Mouse (Mus musculus): ENCODE results near the gene Hyal3.
A peak's percentile ranks its signal among the peaks of the same experiment; 100 is the strongest.
"Not testable (repeated sequence)": the region's sequence is repeated elsewhere in the genome, so short reads cannot be mapped to it uniquely, and the experiment has no call there.

Hyal3 gene

DNA sequence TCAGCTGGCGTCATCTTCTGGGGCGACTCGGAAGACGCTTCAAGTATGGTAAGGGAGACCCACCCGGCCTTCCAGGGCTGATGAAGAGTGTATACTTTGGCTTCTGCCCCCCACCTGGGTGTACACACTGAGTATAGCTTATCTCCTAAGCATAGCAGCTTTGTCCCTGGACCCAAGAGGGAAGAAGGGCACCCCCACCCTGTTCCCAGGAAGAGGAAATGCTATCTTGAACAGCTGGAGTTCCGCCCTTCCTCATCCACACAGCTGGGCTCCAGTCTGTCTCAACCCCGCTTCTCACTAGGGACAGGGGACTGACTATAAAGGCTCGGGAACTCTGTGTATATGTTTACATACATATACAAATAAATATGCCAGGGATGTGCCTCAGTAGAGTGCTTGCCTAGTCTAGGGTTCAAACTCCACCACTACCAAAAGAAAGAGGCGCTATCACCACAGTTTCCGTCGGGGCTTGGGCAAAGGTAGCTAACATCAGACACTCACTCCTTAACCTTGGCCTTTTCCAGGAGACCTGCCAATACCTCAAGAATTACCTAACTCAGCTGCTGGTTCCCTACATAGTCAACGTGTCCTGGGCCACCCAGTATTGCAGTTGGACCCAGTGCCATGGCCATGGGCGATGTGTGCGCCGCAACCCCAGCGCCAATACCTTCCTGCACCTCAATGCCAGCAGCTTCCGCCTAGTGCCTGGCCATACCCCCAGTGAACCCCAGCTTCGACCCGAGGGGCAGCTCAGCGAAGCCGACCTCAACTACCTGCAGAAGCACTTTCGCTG lies 8.9 kb upstream of the Hyal3 start:
- no peak for DNase-seq (ENCODE audit: low read depth, low spot score)

DNA sequence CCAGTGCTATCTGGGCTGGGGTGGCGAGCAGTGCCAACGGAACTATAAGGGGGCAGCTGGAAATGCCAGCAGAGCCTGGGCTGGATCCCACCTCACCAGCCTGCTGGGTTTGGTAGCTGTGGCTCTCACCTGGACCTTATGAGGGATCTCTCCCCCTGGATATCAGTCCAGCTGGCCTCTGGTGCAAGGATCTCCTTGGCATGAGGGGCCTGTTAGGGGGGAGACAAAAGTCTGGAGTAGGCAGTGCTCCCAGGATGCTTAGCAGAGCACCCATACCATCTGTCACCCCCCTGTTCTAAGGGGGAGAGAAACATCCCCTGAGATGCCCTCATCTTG lies 8.3 kb upstream of the Hyal3 start:
- DNase-seq (ENCODE audit: low read depth, low spot score) = no peak

DNA sequence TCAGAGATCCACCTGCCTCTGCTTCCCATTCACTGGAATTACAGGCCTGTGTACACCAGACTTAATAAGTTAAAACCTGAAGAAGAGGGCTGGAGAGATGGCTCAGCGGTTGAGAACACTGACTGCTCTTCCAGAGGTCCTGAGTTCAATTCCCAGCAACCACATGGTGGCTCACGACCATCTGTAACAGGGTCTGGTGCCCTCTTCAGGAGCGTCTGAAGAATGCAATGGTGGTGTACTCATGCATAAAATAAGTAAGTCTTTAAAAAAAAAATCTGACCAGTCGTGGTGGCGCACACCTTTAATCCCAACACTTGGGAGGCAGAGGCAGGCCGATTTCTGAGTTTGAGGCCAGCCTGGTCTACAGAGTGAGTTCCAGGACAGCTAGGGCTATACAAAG lies 6.8 kb upstream of the Hyal3 start:
- not testable (repeated sequence) for DNase-seq (ENCODE audit: low read depth, low spot score)

DNA sequence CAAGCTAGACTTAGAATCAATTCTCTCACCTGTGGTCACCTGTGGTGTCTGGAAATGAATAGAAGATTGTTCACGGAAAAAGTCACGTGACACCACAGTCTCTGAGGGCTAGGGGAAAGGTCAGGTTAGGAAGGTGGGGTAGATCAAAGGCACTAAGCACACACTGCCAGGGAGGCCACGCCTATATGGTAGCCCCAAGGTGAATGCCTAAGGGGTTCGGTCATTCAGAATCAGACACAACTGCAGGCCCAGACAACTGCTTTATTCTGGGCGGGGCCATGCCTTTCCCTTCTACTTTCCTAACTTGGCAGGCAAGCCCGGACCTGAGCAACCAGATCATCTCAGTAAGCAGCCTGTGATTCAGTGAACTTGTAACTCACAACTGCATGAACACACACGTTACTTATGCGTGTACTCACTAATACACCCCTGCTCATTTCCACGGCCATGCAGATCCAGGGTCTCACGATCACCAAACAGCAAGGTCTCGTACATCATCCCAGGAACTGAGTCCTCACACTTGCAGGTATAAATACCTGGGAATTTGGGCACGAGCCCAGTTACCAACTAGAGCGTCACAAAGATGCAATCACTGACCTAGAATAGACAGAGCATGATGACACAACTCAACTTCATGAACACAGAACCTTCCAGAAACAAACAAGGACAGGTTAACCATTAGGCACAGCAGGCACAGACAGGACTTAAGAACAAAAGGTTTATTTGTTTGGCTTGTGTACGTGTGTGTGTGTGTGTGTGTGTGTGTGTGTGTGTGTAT lies 4.8 kb upstream of the Hyal3 start:
- no peak for DNase-seq (ENCODE audit: low read depth, low spot score)

DNA sequence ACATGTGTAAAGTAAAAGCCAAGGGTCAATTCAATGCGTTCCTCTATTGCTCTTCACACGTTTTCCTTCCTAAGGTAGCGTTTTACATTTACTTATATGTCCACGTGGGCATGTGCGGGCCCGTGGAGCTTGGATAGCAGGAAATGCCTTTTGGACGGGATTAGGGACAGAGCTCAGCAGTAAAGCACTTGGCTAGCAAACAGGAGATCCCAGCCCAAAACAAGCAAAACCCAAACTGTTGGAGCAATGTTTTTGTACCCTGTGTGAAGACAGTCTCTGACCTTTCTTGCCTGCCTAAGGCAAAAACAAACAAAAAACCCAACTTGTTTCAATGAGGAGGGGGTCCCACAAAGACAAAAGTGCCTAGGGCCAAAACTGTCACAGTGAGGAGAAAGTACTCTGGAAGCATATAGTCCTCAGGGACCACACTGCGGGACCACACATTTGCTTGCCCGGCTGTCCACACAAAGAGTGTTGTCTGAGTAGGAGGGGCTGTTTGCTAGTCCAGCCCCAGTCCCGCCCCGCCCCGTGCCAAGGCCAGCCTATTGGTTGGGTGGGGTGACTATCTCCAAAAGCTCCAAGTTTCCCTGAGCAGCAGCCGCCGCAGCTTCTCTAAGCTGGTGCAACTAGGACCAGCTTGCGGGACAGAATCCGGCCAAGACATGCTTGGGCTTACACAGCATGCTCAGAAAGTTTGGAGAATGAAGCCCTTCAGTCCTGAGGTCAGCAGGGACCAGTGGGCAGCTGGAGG lies 4.1 kb upstream of the Hyal3 start, which contains the start of gene Hyal1:
Gene Hyal1, plus strand, starts transcription at position 571 of the 751 bp plus-strand sequence.
- DNase-seq (ENCODE audit: low read depth, low spot score) = no peak

DNA sequence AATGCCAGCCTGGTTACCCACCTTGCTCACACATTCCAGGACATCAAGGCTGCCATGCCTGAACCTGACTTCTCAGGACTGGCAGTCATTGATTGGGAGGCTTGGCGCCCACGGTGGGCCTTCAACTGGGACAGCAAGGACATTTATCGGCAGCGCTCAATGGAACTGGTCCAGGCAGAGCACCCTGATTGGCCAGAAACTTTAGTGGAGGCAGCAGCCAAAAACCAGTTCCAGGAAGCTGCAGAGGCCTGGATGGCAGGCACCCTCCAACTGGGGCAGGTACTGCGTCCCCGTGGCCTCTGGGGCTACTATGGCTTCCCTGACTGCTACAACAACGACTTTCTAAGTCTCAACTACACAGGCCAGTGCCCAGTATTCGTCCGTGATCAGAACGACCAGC lies 2.7 kb upstream of the Hyal3 start:
- DNase-seq (ENCODE audit: low read depth, low spot score) = no peak

DNA sequence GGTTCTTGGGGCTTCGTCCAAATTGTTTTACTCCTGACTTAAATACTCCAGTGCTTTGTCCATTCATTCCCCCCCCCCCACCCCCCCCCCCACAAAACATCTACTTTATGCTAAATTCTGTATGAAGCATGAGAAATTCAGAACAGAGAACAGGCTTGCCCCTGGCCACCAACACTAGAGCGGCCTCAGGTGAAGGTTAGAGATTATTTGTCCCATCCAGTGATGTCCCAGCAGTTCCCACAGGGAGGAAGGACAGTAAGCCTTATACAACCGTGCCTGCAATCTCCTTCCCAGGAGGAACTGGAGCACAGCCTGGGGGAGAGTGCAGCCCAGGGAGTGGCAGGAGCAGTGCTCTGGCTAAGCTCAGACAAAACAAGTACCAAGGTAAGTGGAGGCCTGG lies 2.0 kb upstream of the Hyal3 start, which contains the start of gene Naa80:
Gene Naa80, plus strand, starts transcription at position 301 of the 400 bp plus-strand sequence.
- DNase-seq (ENCODE audit: low read depth, low spot score) = no peak

DNA sequence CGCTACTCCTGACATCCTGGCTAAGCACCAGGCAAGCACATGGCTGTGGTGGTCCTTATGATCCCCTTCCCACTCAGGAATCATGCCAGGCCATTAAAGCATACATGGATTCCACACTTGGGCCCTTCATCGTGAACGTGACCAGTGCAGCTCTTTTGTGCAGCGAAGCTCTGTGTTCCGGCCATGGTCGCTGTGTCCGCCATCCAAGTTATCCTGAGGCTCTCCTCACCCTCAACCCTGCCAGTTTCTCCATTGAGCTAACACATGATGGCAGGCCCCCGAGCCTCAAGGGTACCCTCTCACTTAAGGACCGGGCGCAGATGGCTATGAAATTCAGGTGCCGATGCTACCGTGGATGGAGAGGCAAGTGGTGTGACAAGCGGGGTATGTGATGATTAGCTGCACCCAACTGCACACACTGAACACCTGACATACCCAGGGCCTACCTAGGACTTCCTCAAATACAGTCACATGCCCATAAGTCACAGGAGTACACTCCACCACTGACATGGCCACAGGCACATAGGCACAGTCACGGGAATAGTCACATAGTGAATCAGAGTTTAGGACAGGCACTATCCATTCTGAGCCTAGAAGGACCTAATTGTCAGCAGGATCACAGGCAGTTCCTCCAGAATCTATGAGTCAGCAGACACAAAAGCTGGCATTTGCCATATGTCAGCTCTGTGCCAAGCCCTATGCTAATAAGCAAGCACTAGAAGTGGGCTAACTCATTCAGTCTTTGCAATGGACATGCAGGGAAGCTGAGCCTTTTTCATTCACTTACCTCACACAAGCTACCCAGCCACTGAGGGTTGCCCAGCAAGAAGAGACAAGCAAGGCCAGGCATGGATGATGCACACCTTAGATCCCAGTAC lies 1.4 kb upstream of the Hyal3 start:
- DNase-seq (ENCODE audit: low read depth, low spot score) = no peak

DNA sequence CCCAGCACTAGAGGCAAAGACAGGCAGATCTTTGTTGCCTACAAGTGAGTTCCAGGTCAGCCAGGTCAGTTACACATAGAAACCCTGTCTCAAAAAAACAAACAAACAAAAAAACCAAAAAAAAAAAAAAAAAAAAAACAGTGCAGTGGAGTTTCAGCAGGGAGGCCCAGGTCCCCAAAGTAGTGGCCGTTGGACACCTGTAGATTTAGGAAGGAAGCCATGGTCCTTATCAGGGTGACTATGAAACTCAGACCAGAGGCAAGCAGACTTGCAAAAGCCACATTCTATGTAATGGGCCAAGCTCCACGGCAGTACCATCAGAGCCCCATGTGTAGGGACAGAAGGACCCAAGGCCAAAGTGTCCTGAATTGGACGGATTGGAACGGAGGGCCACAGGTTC lies 966 bp downstream of the Hyal3 start:
- DNase-seq (ENCODE audit: low read depth, low spot score) = no peak

DNA sequence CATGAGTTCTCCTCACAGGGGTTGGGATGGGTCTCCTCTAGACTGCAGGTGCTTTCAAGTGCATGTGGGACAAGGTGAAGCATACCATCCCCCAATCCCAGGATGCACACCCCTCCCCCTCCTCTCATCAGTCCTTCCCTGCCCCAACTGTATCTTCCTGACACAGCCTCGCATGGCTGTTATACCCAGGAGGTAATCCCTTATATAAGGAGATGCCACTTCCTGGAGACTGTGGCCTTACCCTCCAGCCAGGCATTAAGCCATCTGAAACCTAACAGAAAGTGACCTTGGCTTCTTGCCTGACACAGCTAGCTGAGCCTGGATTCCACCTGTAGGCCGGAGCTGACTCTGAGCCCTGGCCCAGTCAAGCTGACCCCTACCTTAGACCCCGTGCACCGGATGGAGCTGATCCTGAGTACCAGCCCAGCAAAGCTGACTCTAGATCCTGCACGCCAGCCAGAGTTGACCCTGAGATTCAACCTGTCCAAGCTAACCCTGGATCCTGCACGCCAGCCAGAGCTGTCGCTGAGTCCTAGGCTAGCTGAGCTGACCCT lies 2.0 kb downstream of the Hyal3 start:
- DNase-seq (ENCODE audit: low read depth, low spot score) = no peak

DNA sequence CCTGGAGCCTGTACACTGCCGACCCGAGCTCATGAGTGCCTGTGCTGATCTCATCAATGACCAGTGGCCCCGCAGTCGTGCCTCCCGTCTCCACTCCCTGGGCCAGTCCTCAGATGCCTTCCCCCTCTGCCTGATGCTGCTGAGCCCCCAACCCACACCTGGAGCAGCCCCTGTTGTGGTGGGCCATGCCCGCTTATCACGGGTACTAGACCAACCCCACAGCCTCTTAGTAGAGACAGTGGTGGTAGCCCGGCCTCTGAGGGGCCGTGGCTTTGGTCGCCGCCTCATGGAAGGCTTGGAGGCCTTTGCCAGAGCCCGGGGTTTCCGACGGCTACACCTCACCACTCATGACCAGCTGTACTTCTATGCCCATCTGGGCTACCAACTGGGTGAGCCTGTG lies 2.6 kb downstream of the Hyal3 start:
- DNase-seq (ENCODE audit: low read depth, low spot score) = no peak

DNA sequence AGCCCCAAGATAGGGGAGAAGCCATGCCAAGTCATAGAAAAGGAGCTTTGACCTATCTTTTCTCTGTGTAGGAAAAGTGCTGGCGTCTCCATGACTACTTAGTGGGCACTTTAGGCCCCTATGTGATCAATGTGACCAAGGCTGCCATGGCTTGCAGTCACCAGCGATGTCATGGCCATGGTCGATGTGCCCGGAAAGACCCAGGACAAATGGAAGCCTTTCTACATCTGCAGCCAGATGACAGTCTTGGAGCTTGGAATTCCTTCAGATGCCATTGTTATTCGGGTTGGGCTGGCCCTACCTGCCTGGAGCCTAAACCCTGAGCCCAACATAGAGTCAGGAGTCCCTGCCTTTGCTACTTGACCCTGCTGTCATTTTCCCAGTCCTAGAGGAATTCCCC lies 5.9 kb downstream of the Hyal3 start:
- no peak for DNase-seq (ENCODE audit: low read depth, low spot score)

DNA sequence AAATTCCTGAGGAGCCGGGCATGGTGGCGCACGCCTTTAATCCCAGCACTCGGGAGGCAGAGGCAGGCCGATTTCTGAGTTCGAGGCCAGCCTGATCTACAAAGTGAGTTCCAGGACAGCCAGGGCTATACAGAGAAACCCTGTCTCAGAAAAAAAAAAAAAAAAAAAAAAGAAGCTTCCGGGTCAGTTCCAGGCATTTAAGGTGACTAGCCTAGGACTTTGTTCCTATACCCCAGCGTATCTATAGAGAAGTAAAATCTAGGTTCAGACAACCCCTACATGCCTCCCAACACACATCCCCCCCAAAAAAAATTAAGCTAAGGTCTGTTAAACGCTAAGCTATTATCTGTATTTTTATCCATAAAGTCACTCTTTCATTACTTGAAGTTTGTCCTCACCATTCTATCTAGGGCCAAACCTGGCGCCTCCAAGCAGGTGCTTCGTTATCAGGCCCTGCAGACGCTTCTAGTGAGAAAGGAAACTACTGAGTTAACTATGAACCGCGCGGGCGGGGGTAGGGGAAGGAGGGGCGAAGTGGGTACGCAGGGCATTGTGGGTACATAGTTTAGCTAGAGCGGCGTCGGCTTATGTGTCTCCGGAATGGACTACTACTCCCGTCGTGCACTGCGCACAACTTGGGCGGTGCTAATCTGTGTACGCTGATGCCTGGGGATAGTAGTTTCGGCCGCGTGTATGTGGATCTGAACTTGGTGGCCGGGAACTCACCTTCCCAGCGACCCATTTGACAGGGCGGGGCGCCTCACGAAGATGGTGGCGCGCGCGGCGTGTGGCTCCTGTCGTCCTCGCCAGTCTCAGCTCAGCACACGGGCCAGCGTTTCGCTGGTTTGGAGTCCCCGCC lies 6.6 kb downstream of the Hyal3 start, which contains the start of gene Ifrd2:
Gene Ifrd2, plus strand, starts transcription at position 669 of the 859 bp plus-strand sequence.
- peak; percentile 99 for DNase-seq (ENCODE audit: low read depth, low spot score)

DNA sequence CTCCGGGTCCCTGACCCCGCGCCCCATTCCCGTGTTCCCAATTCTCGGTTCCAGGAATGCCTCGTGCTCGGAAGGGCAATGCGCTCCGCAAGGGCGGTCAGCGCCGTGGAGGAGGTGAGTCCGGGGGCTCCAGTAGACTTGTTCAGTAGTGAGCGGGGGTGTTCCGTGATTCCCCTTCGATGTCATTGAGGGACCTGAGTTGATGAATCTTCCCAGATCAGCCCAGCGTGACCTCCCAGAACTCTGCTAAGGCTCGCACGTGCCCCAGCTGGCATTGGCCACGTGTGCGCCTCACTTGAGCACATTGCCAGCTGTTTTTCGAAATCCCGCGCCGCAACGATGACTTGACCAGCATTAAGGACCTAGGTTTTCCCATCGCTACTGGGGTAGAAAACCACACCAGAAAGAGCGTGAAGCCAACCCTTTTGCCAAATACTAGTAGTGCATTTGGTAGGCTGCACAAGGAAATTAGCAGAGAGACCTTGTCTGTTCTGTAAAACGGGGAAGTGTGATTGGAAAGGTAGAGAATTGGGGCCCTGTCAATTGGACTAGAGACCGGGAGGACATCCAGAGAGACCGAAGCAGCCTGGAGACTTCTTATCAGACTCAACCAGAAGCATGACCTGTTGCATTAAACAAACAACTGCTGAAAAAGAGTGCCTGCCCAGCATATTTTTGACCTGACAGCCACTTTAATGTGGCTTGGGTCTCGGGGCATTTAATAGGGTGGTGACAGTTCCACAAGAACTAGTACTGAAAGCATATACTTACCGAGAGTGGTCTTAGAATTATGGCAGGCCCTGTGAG lies 7.4 kb downstream of the Hyal3 start:
- no peak for DNase-seq (ENCODE audit: low read depth, low spot score)

DNA sequence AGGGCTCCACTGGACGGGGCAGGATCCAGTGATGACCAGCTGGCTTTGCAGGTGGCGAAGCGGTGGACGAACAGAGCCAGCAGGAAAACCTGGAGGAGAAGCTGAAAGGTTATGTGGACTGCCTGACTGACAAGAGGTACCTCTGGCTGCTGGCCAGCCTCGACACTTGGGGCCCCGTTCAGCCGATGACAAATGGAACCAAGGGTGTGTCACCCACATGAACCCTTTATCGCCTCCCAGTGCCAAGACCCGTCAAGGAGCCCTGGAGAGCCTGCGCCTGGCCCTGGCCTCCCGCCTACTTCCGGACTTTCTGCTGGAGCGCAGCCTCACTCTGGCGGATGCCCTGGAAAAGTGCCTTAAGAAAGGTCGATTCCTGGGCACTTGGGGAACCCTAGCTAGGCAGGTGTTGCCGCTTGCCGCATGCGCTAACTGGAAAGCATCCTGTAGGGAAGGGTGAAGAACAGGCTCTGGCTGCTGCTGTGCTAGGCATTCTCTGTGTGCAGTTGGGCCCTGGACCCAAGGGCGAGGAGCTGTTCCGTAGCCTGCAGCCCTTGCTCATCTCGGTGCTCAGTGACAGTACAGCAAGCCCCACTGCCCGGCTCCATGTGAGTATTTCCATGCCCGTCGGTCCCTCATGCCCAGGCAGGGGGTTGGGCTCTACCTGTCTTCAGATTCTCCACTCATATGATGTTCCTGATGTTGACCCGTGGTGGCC lies 9.6 kb downstream of the Hyal3 start:
- DNase-seq (ENCODE audit: low read depth, low spot score) = no peak

DNA sequence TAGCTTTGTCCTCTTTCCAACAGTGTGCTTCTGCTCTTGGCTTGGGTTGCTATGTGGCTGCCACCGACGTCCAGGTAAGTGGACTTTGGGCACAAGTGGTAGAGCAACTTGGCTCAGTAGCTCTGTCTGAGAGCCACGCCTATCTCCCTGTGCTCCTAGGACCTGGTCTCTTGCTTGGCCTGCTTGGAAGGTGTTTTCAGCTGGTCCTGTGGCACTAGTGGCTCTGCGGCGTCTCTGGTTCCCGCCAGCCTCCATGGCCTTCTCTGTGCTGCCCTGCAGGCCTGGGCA lies 10.1 kb downstream of the Hyal3 start:
- DNase-seq (ENCODE audit: low read depth, low spot score) = no peak

DNA sequence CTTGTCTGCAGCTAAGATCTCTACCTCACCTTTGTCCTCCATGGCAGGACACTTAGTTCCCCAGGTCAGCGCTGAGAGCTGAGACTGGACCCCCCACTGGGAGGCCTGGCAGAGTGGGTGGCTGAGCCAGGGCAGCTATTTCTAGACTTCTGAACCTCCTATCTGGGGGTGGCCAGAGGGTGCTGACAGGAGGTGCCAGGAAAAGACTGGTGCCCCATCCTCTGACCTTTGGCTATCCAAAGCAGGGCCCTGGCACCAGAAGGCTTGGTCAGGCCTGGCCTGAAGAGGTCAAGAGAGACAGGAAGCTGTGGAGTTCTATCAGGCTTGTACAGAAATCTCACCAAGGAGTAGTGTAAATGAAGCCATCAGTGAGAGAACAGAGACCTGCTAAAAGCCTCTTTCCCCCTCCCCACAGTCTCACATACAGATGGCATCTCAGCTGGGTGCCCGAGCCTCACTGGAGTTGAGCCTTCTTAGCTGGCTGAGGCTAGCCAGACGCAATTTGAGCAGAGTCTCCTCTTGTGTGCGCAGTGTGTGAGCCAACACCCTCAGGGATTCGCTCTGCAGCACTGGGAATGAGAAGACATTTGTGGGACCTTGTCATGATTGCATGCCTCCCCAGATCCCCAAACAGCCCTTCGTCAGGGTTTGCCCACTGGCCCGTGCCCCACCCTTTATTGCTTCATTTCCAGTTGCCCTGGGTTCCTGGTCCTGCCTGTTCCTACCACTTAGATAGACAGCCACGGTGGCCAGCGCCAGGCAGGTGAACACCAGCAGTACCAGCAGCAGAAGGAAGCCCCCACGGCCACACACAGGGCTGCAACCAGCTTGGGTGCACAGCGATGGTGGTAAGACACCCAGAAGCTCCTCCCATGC lies 12.7 kb downstream of the Hyal3 start:
- DNase-seq (ENCODE audit: low read depth, low spot score) = no peak
